Comparison of ENCODE assay signal across 8 mouse cellular contexts in genomic region chr13:117289494-117290270, GRCm38 (mm10).
A peak's percentile ranks its signal among the peaks of the same experiment; 100 is the strongest.
DNase-seq lines count a peak whose midpoint lies in the region; ATAC-seq and TF ChIP-seq lines count a peak whose summit lies in the region.

No protein-coding gene starts in this region.

- no peak overlapping the region for H3K27ac ChIP-seq in gastrocnemius, adult 2 months
- H3K27ac ChIP-seq in left cerebral cortex, adult 2 months, result no peak overlapping the region

- peak; percentile 51 for ATAC-seq in activated CD4-positive, CD25-positive, alpha-beta regulatory T cell, adult 4 months
- ATAC-seq in inflammation-experienced regulatory T-cells, adult 6 months, result peak; percentile 68
- ATAC-seq in megakaryocyte, adult 5-6 weeks (ENCODE audit: poor library complexity, severe bottlenecking), result peak; percentile 85
- ATAC-seq in erythroblast, adult 5-6 weeks (replicated peaks; ENCODE audit: low FRiP score, poor library complexity, severe bottlenecking), result no peak

- peak; percentile 86 for TF ChIP-seq CTCF in gastrocnemius, adult 2 months (IDR thresholded peaks at IDR 0.05)
- TF ChIP-seq CTCF in left cerebral cortex, adult 2 months (IDR thresholded peaks at IDR 0.05), result peak; percentile 79

- intact Hi-C loops in gastrocnemius, adult 2 months (cut with DNase I), result loop anchor here (1.0 kb wide), 1 partner anchor 86 kb away; no protein-coding TSS in a partner anchor
- intact Hi-C loops in left cerebral cortex, adult 2 months (cut with DNase I), result loop anchor here (1.0 kb wide), 1 partner anchor 86 kb away; no protein-coding TSS in a partner anchor

- peak overlapping the region; percentile 44 for H3K4me3 ChIP-seq in gastrocnemius, adult 2 months
- H3K4me3 ChIP-seq in left cerebral cortex, adult 2 months, result no peak overlapping the region

- peak; percentile 90 to 94 for DNase-seq in cerebellum, postnatal 10 days
- peak; percentile 56 for DNase-seq in gastrocnemius, adult 2 months
- DNase-seq in left cerebral cortex, adult 2 months (ENCODE audit: extremely low spot score in 1 of 2, low spot score in 2 of 2), result peak; percentile 61 to 76
- DNase-seq in right cerebral cortex, adult 2 months (ENCODE audit: low spot score in 2 of 2), result peak; percentile 80 to 81
